Mouse (Mus musculus) myocyte (in vitro differentiated cells): ENCODE results near the gene Bst1.

ENCODE experiments used
- MYOG ChIP-seq, 3 experiments: IDR thresholded peaks; one replicate each; pipeline ENCODE4 v1.6.1; 2011; ENCODE audit warnings: control low read depth in 2 of 3, low read depth in 2 of 3, mild to moderate bottlenecking in 2 of 3; ENCODE audit not compliant: insufficient read length in 2 of 3, control insufficient read depth in 1 of 3, insufficient read depth in 1 of 3
- POLR2A ChIP-seq: IDR thresholded peaks from one replicate; pipeline ENCODE4 v1.6.1; 2011; ENCODE audit warnings: low read depth, mild to moderate bottlenecking, control low read depth, moderate library complexity; ENCODE audit not compliant: insufficient read length

- no peak for TF ChIP-seq POLR2A
- no peak for TF ChIP-seq MYOG (IDR thresholded peaks at IDR 0.05; ENCODE audit: control insufficient read depth in 1 of 3, insufficient read depth in 1 of 3, insufficient read length in 2 of 3, low read depth in 2 of 3)
These were observed 41.7 kb upstream of the Bst1 start for GRCm38 (mm10) chr5:43776993-43777392.
